Mouse (Mus musculus) frontal cortex, postnatal 14 days (tissue): Measurements from ENCODE around the gene Pde7b.

ENCODE experiments used
- DNase-seq, 2 experiments: peaks; one replicate each; pipeline ENCODE4 v3.0.0; 2022; ENCODE audit warnings: low spot score in 2 of 2

The Pde7b gene

GRCm38 (mm10) chr10:20722651-20723520 is 2.0 kb downstream of the Pde7b start:
- no peak for DNase-seq

- no peak for DNase-seq
These were observed 5.7 kb downstream of the Pde7b start for GRCm38 (mm10) chr10:20719201-20719600.

- no peak for DNase-seq
These were observed 24.2 kb downstream of the Pde7b start for GRCm38 (mm10) chr10:20700633-20701032.

DNA sequence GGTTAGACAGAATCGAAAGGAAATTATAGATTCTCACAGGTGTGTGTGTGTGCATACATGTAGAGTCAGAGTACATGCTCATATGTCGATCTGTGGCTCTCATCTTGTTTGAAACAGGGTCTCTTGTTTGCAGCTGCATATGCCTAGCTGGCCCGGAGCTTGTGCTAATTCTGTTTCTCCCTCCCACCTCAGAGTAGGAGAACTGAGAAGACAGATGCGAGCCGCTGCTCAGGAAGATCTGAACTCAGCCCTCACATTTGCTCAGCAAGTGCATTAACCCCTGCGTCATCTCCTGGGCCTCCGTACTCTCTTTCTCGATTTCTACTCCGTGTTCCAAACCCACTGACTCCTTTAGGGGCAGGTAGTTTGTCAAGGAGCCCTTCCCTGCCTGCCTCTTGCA is 25.0 kb downstream of the Pde7b start:
- DNase-seq = no peak

DNA sequence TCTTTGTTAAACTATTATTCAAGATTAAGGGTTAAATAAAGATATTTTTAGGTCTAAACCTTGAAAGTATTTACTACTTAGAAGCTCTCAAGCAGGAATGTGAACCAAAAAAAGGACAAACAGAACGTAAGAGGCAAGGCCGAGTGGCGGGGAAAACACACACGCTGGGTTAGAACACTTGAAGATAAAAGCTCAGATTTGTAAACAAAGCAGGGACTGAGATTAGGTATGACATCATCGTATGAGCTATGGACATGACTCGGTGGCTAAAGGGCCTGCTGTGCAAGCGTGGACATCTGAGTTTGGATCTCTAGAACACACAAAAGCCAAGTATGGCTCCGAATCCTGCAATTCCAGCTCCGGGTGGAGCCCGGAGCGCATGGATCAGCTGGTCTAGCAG is 29.2 kb downstream of the Pde7b start:
- no peak for DNase-seq

DNA sequence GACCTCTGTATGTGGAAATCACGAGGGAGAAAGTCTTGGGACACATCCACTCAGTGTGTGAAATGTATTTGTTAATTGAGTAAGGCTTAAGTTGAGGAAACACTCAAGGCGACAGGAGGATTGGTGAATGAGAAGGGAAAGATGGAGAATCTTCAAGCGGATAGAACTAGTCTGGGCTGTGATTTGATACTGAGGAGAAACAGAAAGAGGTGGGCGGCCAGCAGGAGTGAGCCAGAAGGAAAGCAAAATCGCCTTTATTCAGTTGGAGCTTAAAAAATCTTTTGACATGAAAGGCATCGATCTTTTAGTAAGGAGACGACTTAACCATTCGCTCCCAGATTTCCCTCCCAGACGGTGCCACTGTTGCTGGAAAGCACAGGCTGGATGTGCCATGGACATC is 34.9 kb downstream of the Pde7b start:
- DNase-seq = no peak

- DNase-seq = no peak
These were observed 40.7 kb downstream of the Pde7b start for GRCm38 (mm10) chr10:20684151-20684550.

DNA sequence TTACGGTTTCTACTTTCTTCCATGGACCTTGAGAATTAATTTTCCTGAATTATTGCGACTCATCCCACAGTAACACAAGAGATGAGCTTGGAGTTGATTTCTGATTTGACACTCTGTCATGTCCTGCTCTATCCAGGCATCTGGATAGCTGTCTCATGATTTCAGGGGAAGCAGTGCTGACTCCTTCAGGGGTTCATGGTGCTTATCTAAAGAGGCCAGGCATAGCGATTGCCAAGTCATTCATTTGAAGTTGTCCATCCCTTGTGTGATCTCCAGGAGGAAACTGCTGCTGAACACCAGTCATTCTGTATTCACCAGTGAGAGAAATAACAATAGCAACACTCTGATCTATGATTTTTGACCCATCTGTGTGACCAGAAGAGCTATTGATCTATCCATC is 43.9 kb downstream of the Pde7b start:
- no peak for DNase-seq

DNA sequence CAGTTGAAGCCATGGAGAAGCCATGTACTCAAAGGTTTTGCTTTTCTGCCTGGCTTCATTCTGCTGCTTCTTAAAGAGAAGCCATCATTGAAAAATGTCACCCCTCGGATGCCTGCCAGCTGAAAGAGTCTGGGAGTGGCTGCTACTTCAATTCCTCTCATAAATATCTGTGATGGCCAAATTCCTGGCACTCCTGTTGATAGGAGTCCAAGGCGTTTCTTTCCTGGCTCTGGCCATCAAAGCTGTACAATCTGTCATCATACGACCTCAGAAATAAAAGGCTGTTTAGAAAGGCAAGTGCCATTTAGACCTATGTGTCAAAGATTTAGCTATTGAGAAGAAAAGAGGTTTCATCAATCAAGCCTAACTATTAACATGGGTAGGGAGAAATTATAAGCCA is 49.6 kb downstream of the Pde7b start:
- DNase-seq = no peak

DNA sequence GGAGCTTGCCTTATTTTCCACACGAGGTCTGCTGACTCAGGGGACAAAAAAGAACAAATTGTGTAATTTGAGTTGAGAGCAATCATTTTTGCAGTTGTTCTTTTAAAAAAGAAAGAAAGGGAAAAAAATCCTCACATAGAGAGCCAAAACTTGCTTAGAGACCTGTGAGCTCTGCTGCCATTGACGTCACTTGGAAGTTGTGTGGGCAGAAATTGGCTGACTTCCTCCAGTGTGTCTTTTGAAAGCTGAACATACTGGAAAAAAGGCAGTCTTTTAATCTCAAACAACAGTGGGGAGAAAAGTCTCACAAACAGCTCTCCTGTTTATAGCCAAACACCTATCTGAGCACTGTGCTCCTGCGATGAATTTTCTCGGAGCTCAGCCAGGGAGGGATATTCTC is 51.1 kb downstream of the Pde7b start:
- peak; percentile 56 to 63 for DNase-seq

DNA sequence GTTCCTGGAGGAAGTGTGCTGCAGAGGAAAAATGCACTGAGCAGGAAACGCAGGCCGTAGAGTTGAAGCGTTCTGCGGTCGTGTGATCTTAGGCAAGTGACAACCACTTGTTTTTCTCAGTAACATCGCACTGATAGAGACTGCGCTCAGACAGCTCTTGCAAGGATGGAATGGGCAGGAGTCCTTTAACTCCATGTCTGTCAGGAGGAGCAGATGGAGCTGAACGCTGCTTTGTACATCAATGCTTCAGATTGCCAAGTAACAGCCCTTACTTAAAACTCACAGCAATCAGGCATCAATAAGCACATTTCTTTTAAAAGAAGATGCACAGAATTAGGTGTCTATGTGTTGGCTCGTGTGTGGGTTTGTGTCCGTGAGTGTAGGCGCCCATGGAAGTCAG is 52.3 kb downstream of the Pde7b start:
- DNase-seq = no peak

DNA sequence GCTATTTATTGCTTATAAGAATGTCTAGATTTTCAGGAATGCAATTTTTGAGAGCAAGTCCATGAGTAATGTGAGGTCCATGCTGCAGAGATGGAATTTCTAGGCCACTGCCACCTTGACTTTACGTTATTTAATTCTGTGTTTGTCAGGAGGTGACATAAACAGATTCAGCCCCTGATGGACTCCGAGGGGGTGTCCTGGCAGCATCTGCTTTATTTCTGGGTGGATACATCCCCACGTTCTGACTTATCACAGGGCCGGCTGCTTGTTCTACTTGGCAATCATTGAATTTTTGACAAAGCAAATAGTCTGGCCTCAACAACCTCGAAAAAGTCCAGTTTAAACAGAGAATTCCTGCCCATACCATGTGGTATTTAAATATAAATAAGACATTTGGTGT is 53.3 kb downstream of the Pde7b start:
- DNase-seq = no peak

- DNase-seq = no peak
These were observed 54.3 kb downstream of the Pde7b start for GRCm38 (mm10) chr10:20670541-20670940.

DNA sequence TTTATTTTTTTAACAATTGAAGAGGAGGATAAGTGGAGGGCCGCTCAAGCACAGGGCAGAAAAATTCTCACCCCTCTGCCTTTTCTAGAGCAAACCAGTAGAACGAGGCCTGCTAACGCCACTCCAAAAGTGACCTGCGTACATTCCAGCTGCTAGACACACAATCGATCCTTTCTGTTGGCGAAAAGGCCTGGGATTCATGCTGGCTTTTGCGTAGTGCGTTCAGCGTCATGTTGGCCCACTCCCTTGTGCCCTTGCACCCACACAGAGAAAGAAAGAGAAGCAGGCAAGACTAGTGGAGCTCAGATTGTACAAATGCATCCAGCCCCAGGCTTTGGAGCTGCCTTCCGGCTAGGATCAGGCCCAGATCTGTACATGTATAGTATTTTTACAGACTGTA is 55.4 kb downstream of the Pde7b start:
- no peak for DNase-seq

DNA sequence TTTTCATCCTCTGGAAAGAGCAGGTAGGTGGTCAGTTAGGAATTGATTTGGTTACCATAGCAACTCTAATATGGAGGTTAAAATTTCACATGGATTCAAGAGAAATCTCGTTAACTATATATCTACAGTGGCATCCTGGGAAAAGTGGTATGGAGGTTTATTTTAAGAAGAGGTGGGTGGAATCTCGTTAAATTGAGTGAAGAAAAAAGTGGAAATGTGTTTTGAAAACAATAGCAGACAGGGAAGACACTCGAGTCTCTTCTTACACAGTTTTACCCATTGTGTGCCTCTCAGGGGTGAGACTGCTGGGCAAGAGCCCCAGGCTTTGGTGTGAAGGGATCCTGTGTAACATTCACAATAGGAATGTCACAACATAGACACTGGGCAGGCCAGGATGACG is 56.3 kb downstream of the Pde7b start:
- DNase-seq = no peak

DNA sequence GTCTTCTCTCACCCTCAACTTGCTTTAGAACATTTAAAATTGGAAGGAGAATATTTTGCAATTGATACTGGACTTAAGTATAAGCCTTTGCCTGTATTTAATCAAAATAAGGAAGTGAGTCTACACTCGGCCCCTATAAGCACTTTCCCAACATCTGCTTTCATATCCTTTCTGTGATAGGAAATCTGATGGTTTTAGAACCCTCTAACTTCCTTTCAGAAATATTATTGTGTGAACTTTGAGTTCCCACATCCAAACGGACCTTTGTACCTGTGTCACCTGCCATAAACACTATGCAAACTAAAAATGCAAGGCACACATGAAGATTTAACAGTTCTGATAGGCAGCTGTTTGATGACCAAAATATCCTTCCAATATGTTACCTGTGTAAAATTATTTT is 58.2 kb downstream of the Pde7b start:
- DNase-seq = no peak

DNA sequence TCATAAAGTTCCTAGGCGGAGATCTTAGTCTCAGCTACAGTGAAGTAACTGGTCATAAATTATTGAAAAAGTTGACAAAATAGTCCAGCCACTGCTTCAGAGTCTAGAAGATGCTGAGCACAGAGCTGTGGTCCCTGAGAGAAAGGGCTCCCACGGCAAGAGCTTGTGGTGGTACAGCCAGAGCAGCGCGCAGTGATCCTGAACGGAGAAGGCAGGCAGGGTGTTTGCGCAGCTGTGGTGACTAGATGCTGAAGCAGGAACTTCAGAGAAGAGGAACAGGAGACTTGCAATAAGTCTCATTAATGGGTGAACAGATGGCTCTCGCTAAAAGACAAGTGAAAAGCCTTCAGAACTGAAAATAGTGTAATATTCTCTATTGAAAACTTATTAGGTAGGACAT is 61.9 kb downstream of the Pde7b start:
- no peak for DNase-seq

GRCm38 (mm10) chr10:20661684-20662083 is 63.2 kb downstream of the Pde7b start:
- no peak for DNase-seq

DNA sequence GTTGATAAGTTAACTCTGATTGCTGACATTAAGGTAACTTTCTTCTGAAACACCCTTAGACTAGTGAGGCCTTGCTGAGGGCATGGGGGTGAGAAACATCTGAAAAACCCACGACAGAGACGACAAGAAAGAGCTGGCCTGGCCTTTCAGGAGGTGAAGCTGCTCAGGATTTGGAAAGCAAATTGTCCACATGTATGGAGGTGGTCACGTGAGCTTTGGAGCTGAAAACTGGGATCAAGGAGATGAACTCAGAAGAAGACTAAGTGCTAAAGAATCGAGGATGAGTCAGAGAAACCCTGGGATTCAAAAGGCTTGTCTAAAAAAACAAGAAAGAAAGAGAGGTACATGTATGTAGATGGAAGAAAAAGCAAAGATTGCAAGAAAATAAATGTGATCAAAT is 65.2 kb downstream of the Pde7b start:
- no peak for DNase-seq

DNA sequence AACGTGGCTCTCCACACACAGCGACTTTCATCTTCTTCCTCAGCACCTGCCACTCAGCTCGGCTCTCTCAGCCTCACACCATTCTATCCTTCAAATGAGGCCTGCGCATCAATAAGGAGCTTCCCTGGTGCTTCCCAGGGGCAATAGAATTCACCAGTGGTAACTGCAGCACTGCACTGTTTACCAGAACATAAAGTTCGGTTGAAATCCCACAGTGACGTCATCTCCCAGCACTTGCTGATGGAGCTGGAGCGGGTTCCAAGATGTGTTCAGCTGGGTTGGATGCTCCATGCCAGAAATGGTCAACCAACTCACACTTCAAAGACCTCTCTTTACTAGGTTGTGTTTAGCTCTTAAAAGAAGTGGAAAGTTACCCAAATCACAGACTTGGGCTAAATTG is 65.6 kb downstream of the Pde7b start:
- DNase-seq = no peak

GRCm38 (mm10) chr10:20658716-20659115 is 66.2 kb downstream of the Pde7b start:
- DNase-seq = no peak

- no peak for DNase-seq
These were observed 67.4 kb downstream of the Pde7b start for GRCm38 (mm10) chr10:20657316-20658081.

- no peak for DNase-seq
These were observed 70.3 kb downstream of the Pde7b start for GRCm38 (mm10) chr10:20654590-20654989.
